Mouse (Mus musculus) NIH3T3 (cell line): ENCODE results near the gene Fbxl13.

ENCODE experiments used
- DNase-seq: peaks from one replicate; pipeline ENCODE4 v3.0.0-alpha.2; 2012; ENCODE audit warnings: low read depth

Fbxl13 gene

DNA sequence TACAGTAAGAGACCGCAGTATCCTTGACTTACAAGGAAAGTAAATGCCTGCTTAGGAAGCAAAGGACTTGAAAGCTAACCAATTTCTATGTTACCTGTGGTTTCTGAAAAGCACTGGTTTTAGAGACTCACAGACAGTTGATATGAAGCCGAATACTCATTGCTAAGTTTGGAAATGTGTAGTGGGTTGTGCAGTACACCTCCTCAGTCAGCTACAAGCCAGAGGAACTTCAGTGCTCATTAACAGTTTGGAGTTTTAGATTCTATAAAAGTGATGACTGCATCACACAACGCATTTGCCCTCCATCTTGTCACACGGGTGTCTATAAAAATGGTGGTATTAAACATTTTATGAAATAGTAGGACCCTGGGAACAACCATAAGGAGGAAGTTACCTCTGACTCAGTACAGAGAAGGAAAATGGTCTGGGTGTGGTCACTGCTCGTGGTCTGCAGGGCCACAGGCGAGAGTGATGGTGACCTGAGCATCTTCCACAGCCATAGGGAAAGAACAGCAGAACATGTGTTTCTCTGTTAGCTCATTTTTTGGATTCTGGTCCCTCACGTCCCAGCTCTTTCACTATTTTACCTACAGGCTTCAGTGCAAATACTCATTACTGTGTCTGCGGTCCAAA is 160.1 kb downstream of the Fbxl13 start:
- DNase-seq, result no peak

DNA sequence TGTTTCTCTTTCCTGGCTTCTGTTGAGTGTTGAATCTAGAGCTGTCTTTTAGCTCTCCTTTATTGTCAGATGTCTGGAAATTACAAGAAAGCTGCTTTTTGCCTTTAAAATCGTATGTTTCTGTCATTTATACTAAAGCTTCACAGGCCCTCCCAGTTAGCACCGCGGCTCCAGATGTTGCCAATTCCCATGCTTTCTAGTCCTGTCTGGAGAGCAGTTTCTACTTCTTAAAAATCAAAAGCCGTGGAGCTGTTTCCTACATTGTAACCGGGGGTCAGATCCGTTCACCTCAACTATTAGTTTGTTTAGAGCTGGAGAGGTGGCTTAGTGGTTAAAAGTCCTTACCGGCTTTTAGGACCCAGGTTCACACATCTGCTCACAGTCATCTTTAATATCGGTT is 162.2 kb downstream of the Fbxl13 start:
- no peak for DNase-seq

- DNase-seq, result no peak
Observed at GRCm38 (mm10) chr5:21482446-21483222, 162.8 kb downstream of the Fbxl13 start.

- DNase-seq, result peak; percentile 71
Observed at GRCm38 (mm10) chr5:21481521-21481920, 163.9 kb downstream of the Fbxl13 start.

- no peak for DNase-seq
Observed at GRCm38 (mm10) chr5:21479746-21480145, 165.7 kb downstream of the Fbxl13 start.

GRCm38 (mm10) chr5:21478428-21478827 is 167.0 kb downstream of the Fbxl13 start:
- no peak for DNase-seq

DNA sequence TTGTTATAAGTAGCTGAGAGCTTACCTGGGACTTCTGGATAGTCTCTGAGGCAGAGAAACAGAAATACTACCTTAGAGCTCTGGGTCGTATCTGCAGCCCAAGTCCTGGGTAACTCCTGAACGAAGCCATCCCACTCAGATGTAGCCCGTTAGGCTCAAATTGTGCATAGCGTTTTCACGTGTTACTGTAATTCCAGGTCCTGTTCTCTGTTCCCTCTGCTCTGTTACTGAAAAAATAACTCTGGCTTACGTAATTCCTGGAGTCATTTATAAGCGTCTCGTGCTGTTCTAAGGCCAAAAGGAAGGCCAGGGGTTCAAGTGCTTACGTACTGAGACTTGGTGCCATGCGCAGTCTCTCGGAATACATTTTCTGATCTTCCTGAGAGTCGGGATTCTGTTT is 177.3 kb downstream of the Fbxl13 start:
- no peak for DNase-seq

DNA sequence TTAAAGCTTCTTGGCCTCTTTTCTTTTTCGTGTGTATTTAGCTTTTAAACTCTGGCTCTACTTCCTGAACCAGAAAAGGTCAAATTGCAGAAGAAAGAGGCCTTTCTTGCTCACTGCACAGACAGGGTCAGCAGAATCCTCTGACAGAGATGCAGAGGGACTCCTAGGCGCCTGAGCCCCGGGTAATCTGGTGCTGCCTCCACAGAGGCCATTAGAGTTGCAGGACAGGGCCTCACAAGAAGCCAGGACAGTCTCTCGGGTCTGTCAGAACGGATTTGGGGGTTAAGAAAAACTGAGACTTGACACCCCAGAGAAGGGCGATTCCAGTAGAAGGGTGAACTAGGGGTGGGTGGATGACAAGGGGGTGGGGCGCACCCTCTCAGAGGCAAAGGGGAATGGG is 178.0 kb downstream of the Fbxl13 start:
- no peak for DNase-seq

GRCm38 (mm10) chr5:21440833-21441530 is 204.5 kb downstream of the Fbxl13 start:
- DNase-seq, result peak; percentile 32

- no peak for DNase-seq
Observed at GRCm38 (mm10) chr5:21439446-21440110, 205.9 kb downstream of the Fbxl13 start.

GRCm38 (mm10) chr5:21438428-21438827 is 207.0 kb downstream of the Fbxl13 start:
- DNase-seq, result no peak

- DNase-seq, result no peak
Observed at GRCm38 (mm10) chr5:21436471-21436975, 208.9 kb downstream of the Fbxl13 start.

DNA sequence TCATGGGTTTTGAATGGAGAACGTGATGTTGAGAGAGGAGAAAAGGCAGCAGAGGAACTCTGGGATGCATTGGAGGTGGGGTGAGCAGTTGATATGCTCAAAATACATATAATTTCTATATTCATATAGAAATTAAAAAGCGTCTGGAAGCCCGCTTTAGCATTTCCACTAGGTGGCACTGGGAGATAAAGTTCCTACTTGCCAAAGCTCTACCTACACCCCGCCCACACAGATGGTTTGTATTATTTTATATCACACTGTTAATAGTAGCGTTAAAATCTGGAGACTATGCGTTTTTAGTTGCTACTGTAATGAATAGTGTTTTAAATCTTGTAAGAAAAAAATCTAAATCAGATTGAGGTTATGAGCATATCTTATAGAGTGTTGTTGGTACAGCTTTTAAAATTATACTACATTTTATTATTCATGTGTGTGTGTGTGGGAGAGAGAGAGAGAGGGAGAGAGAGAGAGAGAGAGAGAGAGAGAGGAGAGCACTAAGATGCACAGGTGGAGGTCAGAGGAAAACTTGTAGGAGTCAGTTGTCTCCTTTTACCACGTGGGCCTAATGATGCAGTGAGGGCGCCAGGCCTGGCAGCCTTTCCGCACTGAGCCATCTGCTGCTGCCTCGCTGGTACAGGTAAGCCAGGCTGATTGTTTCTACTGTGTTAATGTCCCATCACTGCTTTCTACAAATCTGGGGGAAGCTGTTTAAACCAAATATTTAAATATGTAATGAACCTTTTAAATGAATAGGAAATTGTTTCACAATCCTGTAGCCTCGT is 211.1 kb downstream of the Fbxl13 start:
- DNase-seq, result peak; percentile 90
